In genomic region chr14:17005194-17006018, GRCm38 (mm10) we compare ENCODE assay signal across 10 mouse cellular contexts.
DNase-seq lines count a peak whose midpoint lies in the region; ATAC-seq and TF ChIP-seq lines count a peak whose summit lies in the region.
"Had no signal": no experiment of that assay in that cellular context is flagged by ENCODE, and none has a peak within 500 bp of the region (broad histone marks: within the 10 kb centered on the region; RNA-seq: fewer than 3 reads in every experiment).

No protein-coding gene starts in this region.

- no peak for TF ChIP-seq CTCF in lung, embryonic 14.5 days (IDR thresholded peaks at IDR 0.05; ENCODE audit: low read depth)
- no peak for TF ChIP-seq CTCF in lung, adult 2 months (IDR thresholded peaks at IDR 0.05; ENCODE audit: insufficient read depth, low read length)

- H3K9me3 ChIP-seq in lung, embryonic 14.5 days (ENCODE audit: low read depth, low read length), result no peaks in the 10 kb centered on the region

- DNase-seq in gastrocnemius, postnatal 14 days, result peak; percentile 4
- DNase-seq in gastrocnemius, postnatal 10 days, result no peak
- peak; percentile 93 for DNase-seq in lung, embryonic 14.5 days
- DNase-seq in lung, adult 2 months, result no peak
- DNase-seq in heart, postnatal 36 days, result peak; percentile 21 to 42
- DNase-seq in thymus, adult 18-20 months, result no peak
- DNase-seq: cerebellum, adult 11-12 months had no signal

- no peak overlapping the region for H3ac ChIP-seq in myocyte (ENCODE audit: control insufficient read depth, insufficient read length)

- no peaks in the 10 kb centered on the region for H3K27me3 ChIP-seq in lung, embryonic 14.5 days (ENCODE audit: insufficient read depth, low read length)
- H3K27me3 ChIP-seq in myocyte (ENCODE audit: control insufficient read depth, insufficient read depth, insufficient read length), result no peaks in the 10 kb centered on the region

- H3K79me2 ChIP-seq in myocyte (ENCODE audit: control insufficient read depth, insufficient read depth), result no peaks in the 10 kb centered on the region

- no peak overlapping the region for H3K4me3 ChIP-seq in lung, embryonic 14.5 days (ENCODE audit: low read depth, low read length)
- no peak overlapping the region for H3K4me3 ChIP-seq in lung, adult 2 months (replicated peaks; ENCODE audit: extremely low read depth, low read depth, low read length)
- H3K4me3 ChIP-seq in myocyte, result no peak overlapping the region
- H3K4me3 ChIP-seq: erythroblast, embryonic 14.5 days had no signal

- peak; percentile 98 for ATAC-seq in lung, embryonic 14.5 days (ENCODE audit: insufficient read depth)
- no peak for ATAC-seq in megakaryocyte progenitor cell, adult 5-6 weeks (replicated peaks; ENCODE audit: poor library complexity)

- no peak overlapping the region for H3K9ac ChIP-seq in lung, embryonic 14.5 days

- no peak overlapping the region for H3K4me2 ChIP-seq in lung, embryonic 14.5 days
- peak overlapping the region; percentile 1 for H3K4me2 ChIP-seq in myocyte (ENCODE audit: low read depth)

- peaks cover 6% of the 10 kb centered on the region for H3K4me1 ChIP-seq in lung, embryonic 14.5 days (ENCODE audit: insufficient read depth)
- H3K4me1 ChIP-seq in lung, adult 2 months (ENCODE audit: control insufficient read depth, insufficient read depth, low read length), result peaks cover 2% of the 10 kb centered on the region

- no peaks in the 10 kb centered on the region for H3K36me3 ChIP-seq in lung, embryonic 14.5 days (ENCODE audit: insufficient read depth)
- no peaks in the 10 kb centered on the region for H3K36me3 ChIP-seq in myocyte (ENCODE audit: control insufficient read depth, insufficient read depth)

- intact Hi-C loops in gastrocnemius, postnatal 14 days (cut with DNase I; ENCODE audit: low total_unique reads), result no loop called here
- intact Hi-C loops in heart, postnatal 36 days (cut with DNase I), result no loop called here

- TF ChIP-seq POLR2A in lung, adult 2 months (IDR thresholded peaks at IDR 0.05; ENCODE audit: borderline replicate concordance, extremely low read depth, low read depth, low read length), result no peak
- no peak for TF ChIP-seq POLR2A in myocyte (IDR thresholded peaks at IDR 0.05; ENCODE audit: insufficient read length, low read depth)

- 0 out of 2 replicates have a peak overlapping the region, but pooled peaks have one; percentile 15 for H3K27ac ChIP-seq in lung, embryonic 14.5 days (ENCODE audit: low read depth)

- WGBS in lung, embryonic 14.5 days, result 60% methylated on average over 7 of the region's 8 CpGs
- 66% methylated on average over 8 of the region's 8 CpGs for WGBS in lung, adult 2 months

TF ChIP-seq in myocyte, 11 proteins besides CTCF, POLR2A, EP300 and RAD21:
- TF ChIP-seq TCF12 (IDR thresholded peaks at IDR 0.05; ENCODE audit: insufficient read depth, poor library complexity, severe bottlenecking) (no peak), MYOG (IDR thresholded peaks at IDR 0.05; ENCODE audit: control insufficient read depth in 1 of 3, insufficient read depth in 1 of 3, insufficient read length in 2 of 3, low read depth in 2 of 3) (peak in 1 of 3 experiments; percentile 51)

Comparison
In these comparisons a context has a peak if more than half of its experiments do, and no peak if none do; other contexts are left out.
1. DNase-seq: peak in gastrocnemius, postnatal 14 days (single experiment), lung, embryonic 14.5 days (single experiment) and heart, postnatal 36 days (2 of 2); none in gastrocnemius, postnatal 10 days (single experiment), lung, adult 2 months (single experiment) and thymus, adult 18-20 months (0 of 2).